8 mouse cellular contexts compared by ENCODE assay signal in the genomic region with DNA sequence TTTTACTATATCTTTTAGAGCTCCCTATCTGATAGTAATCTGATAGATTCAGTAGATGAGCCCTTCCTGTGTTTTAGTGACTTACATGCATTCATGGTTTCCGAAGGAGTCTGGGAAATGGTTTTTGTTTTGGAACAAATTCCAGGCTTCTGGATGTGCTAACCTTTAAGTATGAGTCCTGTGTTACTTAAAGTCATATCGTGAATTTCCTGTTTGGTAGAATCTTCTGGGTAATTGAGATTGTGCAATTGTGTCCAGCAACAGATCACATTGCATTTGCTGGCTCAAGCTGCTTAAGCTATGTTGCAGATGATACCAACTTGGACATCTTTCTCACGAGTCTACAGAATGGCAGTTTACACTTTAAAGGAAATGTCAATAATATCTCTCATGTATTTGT. TPM values are rescaled to one million over a fixed set of nuclear protein-coding genes. Genes with fewer than 3 reads are reported as not detected.
DNase-seq lines count a peak whose midpoint lies in the region; ATAC-seq and TF ChIP-seq lines count a peak whose summit lies in the region.

No protein-coding gene starts in this region.

- no peak for TF ChIP-seq CTCF in kidney, postnatal 0 days (IDR thresholded peaks at IDR 0.05; ENCODE audit: low read depth)

- peaks cover 61% of the 10 kb centered on the region for H3K79me2 ChIP-seq in myocyte (ENCODE audit: control insufficient read depth, insufficient read depth)

- H3K4me1 ChIP-seq in kidney, postnatal 0 days (replicated peaks; ENCODE audit: insufficient read depth, low read length) = peaks cover 38% of the 10 kb centered on the region
- peaks cover 7% of the 10 kb centered on the region for H3K4me1 ChIP-seq in embryonic facial prominence, embryonic 11.5 days (ENCODE audit: control insufficient read depth, insufficient read depth, low read length)
- peaks cover 45% of the 10 kb centered on the region for H3K4me1 ChIP-seq in intestine, embryonic 15.5 days (replicated peaks)

- H3K4me2 ChIP-seq in kidney, postnatal 0 days (ENCODE audit: low read length) = peak overlapping the region; percentile 78
- H3K4me2 ChIP-seq in embryonic facial prominence, embryonic 11.5 days (ENCODE audit: low read depth, low read length) = peak overlapping the region; percentile 70
- peak overlapping the region; percentile 55 for H3K4me2 ChIP-seq in intestine, embryonic 15.5 days (replicated peaks)
- peak overlapping the region; percentile 89 for H3K4me2 ChIP-seq in myocyte (ENCODE audit: low read depth)

- peak overlapping the region; percentile 91; the same call in 1 of the 2 replicates for H3K9ac ChIP-seq in kidney, postnatal 0 days (ENCODE audit: low read depth, low read length)
- H3K9ac ChIP-seq in embryonic facial prominence, embryonic 11.5 days (replicated peaks; ENCODE audit: low read length) = no peak overlapping the region
- peak overlapping the region; percentile 96 for H3K9ac ChIP-seq in intestine, embryonic 15.5 days

- no peak for TF ChIP-seq POLR2A in myocyte (IDR thresholded peaks at IDR 0.05; ENCODE audit: insufficient read length, low read depth)

- H3K4me3 ChIP-seq in kidney, postnatal 0 days (replicated peaks; ENCODE audit: low read depth, low read length) = peak overlapping the region; percentile 96
- H3K4me3 ChIP-seq in embryonic facial prominence, embryonic 11.5 days (ENCODE audit: low read depth, low read length) = peak overlapping the region; percentile 98
- peak overlapping the region; percentile 100 for H3K4me3 ChIP-seq in intestine, embryonic 15.5 days (replicated peaks)
- H3K4me3 ChIP-seq in myocyte = peak overlapping the region; percentile 60

- no peaks in the 10 kb centered on the region for H3K9me3 ChIP-seq in kidney, postnatal 0 days (replicated peaks; ENCODE audit: low read length)
- H3K9me3 ChIP-seq in embryonic facial prominence, embryonic 11.5 days (replicated peaks; ENCODE audit: control insufficient read depth, low read length) = no peaks in the 10 kb centered on the region
- no peaks in the 10 kb centered on the region for H3K9me3 ChIP-seq in intestine, embryonic 15.5 days

- H3K27ac ChIP-seq in kidney, postnatal 0 days = 0 out of 2 replicates have a peak overlapping the region, but pooled peaks have one; percentile 98
- no peak overlapping the region for H3K27ac ChIP-seq in embryonic facial prominence, embryonic 11.5 days (replicated peaks; ENCODE audit: low read depth, low read length)
- peak overlapping the region; percentile 98; the same call in 1 of the 2 replicates for H3K27ac ChIP-seq in intestine, embryonic 15.5 days

- DNase-seq in kidney, postnatal 0 days (ENCODE audit: low spot score) = no peak
- no peak for DNase-seq in kidney, adult 18-20 months
- no peak for DNase-seq in embryonic facial prominence, embryonic 11.5 days (ENCODE audit: low spot score)
- DNase-seq in adrenal gland, postnatal 10 days = no peak
- no peak for DNase-seq in layer of hippocampus, adult 8-10 months (ENCODE audit: low spot score in 2 of 2)
- DNase-seq in embryo, embryonic 10 days (ENCODE audit: low spot score) = no peak

- 18% methylated on average over 3 of the region's 3 CpGs for WGBS in kidney, postnatal 0 days
- 40% methylated on average over 3 of the region's 3 CpGs for WGBS in embryonic facial prominence, embryonic 11.5 days
- 14% methylated on average over 3 of the region's 3 CpGs for WGBS in intestine, embryonic 15.5 days

- H3ac ChIP-seq in myocyte (ENCODE audit: control insufficient read depth, insufficient read length) = no peak overlapping the region

- ATAC-seq in kidney, postnatal 0 days (replicated peaks; ENCODE audit: low FRiP score, low read depth) = no peak
- ATAC-seq in embryonic facial prominence, embryonic 11.5 days (replicated peaks; ENCODE audit: insufficient number of reproducible peaks, low FRiP score, low TSS enrichment, low read depth) = no peak
- no peak for ATAC-seq in intestine, embryonic 15.5 days

- no peaks in the 10 kb centered on the region for H3K27me3 ChIP-seq in kidney, postnatal 0 days (ENCODE audit: insufficient read depth, low read length)
- peaks cover 3% of the 10 kb centered on the region; the same call in 1 of the 2 replicates for H3K27me3 ChIP-seq in embryonic facial prominence, embryonic 11.5 days (ENCODE audit: control insufficient read depth, insufficient read depth, low read length)
- no peaks in the 10 kb centered on the region for H3K27me3 ChIP-seq in intestine, embryonic 15.5 days (replicated peaks)
- no peaks in the 10 kb centered on the region for H3K27me3 ChIP-seq in myocyte (ENCODE audit: control insufficient read depth, insufficient read depth, insufficient read length)

- H3K36me3 ChIP-seq in kidney, postnatal 0 days (ENCODE audit: insufficient read depth, low read length) = no peaks in the 10 kb centered on the region
- no peaks in the 10 kb centered on the region for H3K36me3 ChIP-seq in embryonic facial prominence, embryonic 11.5 days (replicated peaks; ENCODE audit: control insufficient read depth, insufficient read depth, low read depth, low read length)
- no peaks in the 10 kb centered on the region for H3K36me3 ChIP-seq in intestine, embryonic 15.5 days
- H3K36me3 ChIP-seq in myocyte (ENCODE audit: control insufficient read depth, insufficient read depth) = no peaks in the 10 kb centered on the region

TF ChIP-seq in myocyte, 11 proteins besides CTCF, POLR2A, EP300 and RAD21:
- TF ChIP-seq MYOD1 (IDR thresholded peaks at IDR 0.05; ENCODE audit: control insufficient read depth in 1 of 3, insufficient read length in 2 of 3, low read depth in 2 of 3) (no peak), CEBPB (IDR thresholded peaks at IDR 0.05; ENCODE audit: insufficient read depth, poor library complexity, severe bottlenecking) (peak; percentile 86), SRF (IDR thresholded peaks at IDR 0.05; ENCODE audit: control insufficient read depth, insufficient read length, low read depth) (no peak)

RNA-seq across cellular contexts. Expression of a gene that starts 2.0 kb away (rescaled TPM):
- 33.8 and 34.0 TPM in 2 replicates for polyA plus RNA-seq in kidney, postnatal 0 days (2015; fragmentation: Nextera tagmentation; extraction: Ambion mirVana)
- polyA plus RNA-seq in embryonic facial prominence, embryonic 11.5 days (2014; fragmentation: Nextera tagmentation; extraction: Ambion mirVana) = 53.0 and 53.7 TPM in 2 replicates
- 42.4 and 45.5 TPM in 2 replicates for polyA plus RNA-seq in intestine, embryonic 15.5 days (2015; fragmentation: Nextera tagmentation; extraction: Ambion mirVana)
- polyA plus RNA-seq in myocyte (2012; fragmentation: generic; extraction: Trizol) = 34.6 TPM
- 10 to 100 TPM; 63.6 to 74.4 TPM for total RNA-seq in adrenal gland, postnatal 10 days (2021)
- 10 to 100 TPM; 71.5 to 83.8 (median 77.1) TPM for total RNA-seq in layer of hippocampus, adult 8-10 months (2022)

RNA-seq across cellular contexts. Expression of a gene that starts 3.1 kb away (rescaled TPM):
- polyA plus RNA-seq in kidney, postnatal 0 days (2015; fragmentation: Nextera tagmentation; extraction: Ambion mirVana) = 0.56 and 0.76 TPM in 2 replicates
- polyA plus RNA-seq in embryonic facial prominence, embryonic 11.5 days (2014; fragmentation: Nextera tagmentation; extraction: Ambion mirVana) = 0.36 and 0.55 TPM in 2 replicates
- polyA plus RNA-seq in intestine, embryonic 15.5 days (2015; fragmentation: Nextera tagmentation; extraction: Ambion mirVana) = 0.11 and 0.20 TPM in 2 replicates
- not detected for polyA plus RNA-seq in myocyte (2012; fragmentation: generic; extraction: Trizol)
- 1 to 10 TPM; 1.4 to 4.7 TPM for total RNA-seq in adrenal gland, postnatal 10 days (2021)
- total RNA-seq in layer of hippocampus, adult 8-10 months (2022) = 10 to 100 TPM in 1 of 4 experiments, 1 to 10 TPM in 3; 6.6 to 10.6 (median 9.4) TPM

RNA-seq across cellular contexts. Expression of a gene that starts 32.8 kb away (rescaled TPM):
- 0.66 and 0.71 TPM in 2 replicates for polyA plus RNA-seq in kidney, postnatal 0 days (2015; fragmentation: Nextera tagmentation; extraction: Ambion mirVana)
- 0.62 and 1.5 TPM in 2 replicates for polyA plus RNA-seq in embryonic facial prominence, embryonic 11.5 days (2014; fragmentation: Nextera tagmentation; extraction: Ambion mirVana)
- polyA plus RNA-seq in intestine, embryonic 15.5 days (2015; fragmentation: Nextera tagmentation; extraction: Ambion mirVana) = 2.1 and 2.4 TPM in 2 replicates
- not detected for polyA plus RNA-seq in myocyte (2012; fragmentation: generic; extraction: Trizol)
- 1 to 10 TPM in 1 of 2 experiments, under 1 TPM in 1; 0.78 to 1.7 TPM for total RNA-seq in adrenal gland, postnatal 10 days (2021)
- total RNA-seq in layer of hippocampus, adult 8-10 months (2022) = 1 to 10 TPM; 2.5 to 5.3 (median 3.2) TPM
